Mouse (Mus musculus) C2C12 (cell line): ENCODE results near the gene Ppef1. TPM values are rescaled to one million over a fixed set of nuclear protein-coding genes. Genes with fewer than 3 reads are reported as not detected.

ENCODE experiments used
- H3K27me3 ChIP-seq: one replicate; pipeline ENCODE4 v1.6.1; 2011; ENCODE audit not compliant: control insufficient read depth, insufficient read depth, insufficient read length
- H3K36me3 ChIP-seq: one replicate; pipeline ENCODE4 v1.6.1; 2011; ENCODE audit not compliant: control insufficient read depth, insufficient read depth
- H3K4me3 ChIP-seq: one replicate; pipeline ENCODE4 v1.5.1; 2011; ENCODE audit warnings: mild to moderate bottlenecking, control low read depth; ENCODE audit not compliant: poor library complexity, insufficient read depth, severe bottlenecking
- H3K79me2 ChIP-seq: one replicate; pipeline ENCODE4 v1.6.1; 2011; ENCODE audit not compliant: control insufficient read depth, insufficient read depth
- H3K79me3 ChIP-seq: one replicate; pipeline ENCODE4 v1.6.1; 2011; ENCODE audit warnings: low read depth, control low read depth
- H3ac ChIP-seq: one replicate; pipeline ENCODE3; 2011; ENCODE audit warnings: low read depth; ENCODE audit not compliant: control insufficient read depth, insufficient read length
- CEBPB ChIP-seq: IDR thresholded peaks from one replicate; pipeline ENCODE4 v1.6.1; 2011; ENCODE audit warnings: low read depth, mild to moderate bottlenecking, control low read depth, moderate library complexity
- CTCF ChIP-seq: IDR thresholded peaks from one replicate; pipeline ENCODE4 v1.5.1; 2011; ENCODE audit not compliant: control insufficient read depth, insufficient read depth, insufficient read length
- FOSL1 ChIP-seq: IDR thresholded peaks from one replicate; pipeline ENCODE4 v1.8.0; 2011; ENCODE audit warnings: mild to moderate bottlenecking, low read length; ENCODE audit not compliant: poor library complexity, insufficient read depth, severe bottlenecking
- MAX ChIP-seq: IDR thresholded peaks from one replicate; pipeline ENCODE4 v1.6.1; 2011; ENCODE audit warnings: mild to moderate bottlenecking, control low read depth
- MYOD1 ChIP-seq: IDR thresholded peaks from one replicate; pipeline ENCODE4 v1.6.1; 2011; ENCODE audit warnings: low read depth; ENCODE audit not compliant: control insufficient read depth, insufficient read length
- MYOG ChIP-seq: IDR thresholded peaks from one replicate; pipeline ENCODE4 v1.6.1; 2011; ENCODE audit not compliant: control insufficient read depth, insufficient read length; ENCODE audit errors: extremely low read depth
- USF1 ChIP-seq: IDR thresholded peaks from one replicate; pipeline ENCODE4 v1.6.1; 2011; ENCODE audit warnings: low read depth, mild to moderate bottlenecking, control low read depth, moderate library complexity
- polyA plus RNA-seq: library from polyadenylated mRNA; unstranded; fragments of >200 nt; fragmentation: generic; extraction: Trizol; gene quantifications from one replicate; pipeline ENCODE4 v1.2.1, GENCODE M21; 2012; ENCODE audit warnings: missing spikeins

Gene Ppef1
- polyA plus RNA-seq, 1 experiment, result 0.19 TPM

DNA sequence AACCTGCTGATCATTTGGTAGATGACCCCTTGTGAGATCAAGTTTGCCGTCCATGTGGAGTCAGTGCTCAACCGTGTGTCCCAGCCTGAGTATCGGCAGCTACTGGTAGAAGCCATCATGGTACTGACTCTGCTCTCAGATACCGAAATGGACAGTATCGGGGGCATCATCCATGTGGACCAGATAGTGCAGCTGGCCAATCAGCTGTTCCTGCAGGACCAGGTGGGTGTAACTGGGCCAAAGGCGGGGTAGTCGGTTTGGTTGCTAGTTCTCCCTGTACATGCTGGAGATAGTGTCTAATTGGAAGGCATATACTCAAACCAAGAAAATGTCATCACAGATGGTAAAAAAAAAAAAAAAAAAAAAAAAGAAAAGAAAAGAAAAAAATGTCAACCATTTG, 145.4 kb downstream of the Ppef1 start:
- Histone ChIP-seq H3K4me3 (no peak overlapping the region), H3ac (no peak overlapping the region), H3K79me2 (no peaks in the 10 kb centered on the region), H3K27me3 (no peaks in the 10 kb centered on the region), H3K36me3 (no peaks in the 10 kb centered on the region), H3K79me3 (no peaks in the 10 kb centered on the region)
- TF ChIP-seq USF1, result no peak
- no peak for TF ChIP-seq MAX
- no peak for TF ChIP-seq CTCF
- TF ChIP-seq MYOD1, result no peak
- no peak for TF ChIP-seq MYOG
- TF ChIP-seq FOSL1, result no peak
- TF ChIP-seq CEBPB, result no peak

DNA sequence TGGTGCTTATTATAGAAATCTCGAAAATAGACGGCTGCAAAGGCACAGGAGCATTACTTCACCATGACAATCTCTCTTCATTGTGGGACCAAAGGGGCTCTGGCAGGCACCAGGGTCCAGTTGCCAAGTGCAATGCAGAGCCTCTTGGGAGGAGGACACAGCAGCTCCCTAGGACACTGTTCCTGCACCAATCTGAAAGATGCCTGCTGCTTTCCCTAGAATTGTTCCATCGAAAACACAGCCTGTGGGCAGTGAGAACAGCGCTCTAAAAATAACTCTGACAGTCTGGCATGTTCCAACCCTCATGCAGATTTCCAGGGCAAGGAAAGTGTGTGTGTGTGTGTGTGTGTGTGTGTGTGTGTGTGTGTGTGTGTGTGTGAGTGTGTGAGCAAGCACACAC, 147.0 kb downstream of the Ppef1 start:
- H3K36me3 ChIP-seq, result no peaks in the 10 kb centered on the region
- no peak overlapping the region for H3K4me3 ChIP-seq
- no peaks in the 10 kb centered on the region for H3K79me2 ChIP-seq
- no peak overlapping the region for H3ac ChIP-seq
- TF ChIP-seq MAX (no peak), CEBPB (no peak), MYOG (no peak), CTCF (no peak), USF1 (no peak), FOSL1 (no peak), MYOD1 (no peak)
- H3K79me3 ChIP-seq, result no peaks in the 10 kb centered on the region
- no peaks in the 10 kb centered on the region for H3K27me3 ChIP-seq

DNA sequence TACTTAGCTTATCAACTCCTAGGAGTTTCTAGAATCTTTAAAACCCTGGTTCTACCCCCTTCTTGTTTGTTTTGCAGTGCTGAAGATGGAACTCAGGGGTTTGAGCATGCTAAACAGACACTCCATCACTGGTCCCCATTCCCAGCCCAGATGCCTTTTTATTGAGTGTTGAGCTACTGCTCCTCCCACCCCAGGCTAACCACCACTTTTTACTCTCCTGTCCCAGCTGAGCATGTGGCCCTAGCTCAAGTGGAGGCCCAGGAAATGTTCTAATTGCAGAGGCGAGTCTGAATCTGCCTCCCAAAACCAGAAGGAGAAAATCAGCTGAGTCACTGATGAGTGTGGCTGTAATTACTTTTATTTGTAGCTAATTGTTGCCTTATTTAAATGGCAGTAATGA, 150.5 kb downstream of the Ppef1 start:
- Histone ChIP-seq H3K4me3 (no peak overlapping the region), H3K79me2 (no peaks in the 10 kb centered on the region), H3K79me3 (no peaks in the 10 kb centered on the region), H3ac (no peak overlapping the region), H3K27me3 (no peaks in the 10 kb centered on the region), H3K36me3 (no peaks in the 10 kb centered on the region)
- TF ChIP-seq MAX, result no peak
- TF ChIP-seq MYOD1, result no peak
- TF ChIP-seq MYOG, result no peak
- no peak for TF ChIP-seq FOSL1
- no peak for TF ChIP-seq CEBPB
- TF ChIP-seq USF1, result no peak
- TF ChIP-seq CTCF, result no peak

DNA sequence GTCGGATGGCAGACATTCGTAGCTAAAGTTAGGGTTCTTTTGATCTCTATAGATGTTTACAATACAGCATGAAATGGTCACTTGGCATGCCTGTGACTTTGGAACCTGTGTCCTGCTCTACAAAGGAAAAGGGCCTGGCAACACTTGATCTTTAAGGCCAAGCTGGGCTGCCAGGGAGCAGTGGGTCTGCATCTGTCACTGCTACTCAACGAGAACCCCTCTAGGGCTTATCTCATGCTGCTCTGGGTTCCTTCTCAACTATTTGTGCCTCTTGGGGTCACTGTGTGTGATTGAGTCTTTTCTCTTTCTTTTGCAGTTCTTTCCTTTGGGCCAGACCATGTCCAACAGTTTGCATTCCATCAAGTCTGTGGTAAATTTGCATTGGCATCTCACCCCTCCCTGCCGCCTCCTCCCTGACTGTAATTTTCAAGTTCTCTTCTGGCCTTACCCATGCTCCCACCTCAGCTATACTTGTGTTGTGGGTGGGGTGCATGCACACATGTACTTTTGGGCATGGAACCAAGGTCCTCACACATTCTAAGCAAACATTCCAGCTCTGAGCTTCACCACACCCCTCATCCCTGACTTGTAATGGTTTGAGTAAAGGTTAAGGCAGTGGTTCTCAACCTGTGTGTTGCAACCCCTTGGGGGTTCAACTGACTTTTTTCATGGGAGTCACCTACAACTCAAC, 151.3 kb downstream of the Ppef1 start:
- TF ChIP-seq MAX (no peak), CEBPB (no peak), USF1 (no peak), FOSL1 (no peak), MYOG (no peak)

DNA sequence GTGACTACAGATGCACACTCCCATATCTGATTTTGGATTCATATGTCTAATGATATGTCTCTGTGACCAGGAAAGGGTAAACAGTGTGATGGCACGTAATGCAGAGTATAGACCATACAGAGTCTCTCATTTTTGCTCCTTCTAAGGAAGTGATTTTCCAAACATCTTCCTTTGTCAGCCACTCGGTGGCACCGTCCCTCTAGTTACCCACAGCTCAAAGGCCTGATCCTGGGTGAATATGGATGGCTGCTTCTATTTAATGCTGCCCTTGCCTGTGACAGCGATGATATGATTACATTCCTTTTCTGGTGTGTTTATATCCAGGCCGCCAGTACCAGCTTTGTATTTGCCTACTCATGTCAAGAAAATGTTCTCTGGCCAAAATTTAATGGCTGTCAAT, 152.0 kb downstream of the Ppef1 start:
- no peak overlapping the region for H3ac ChIP-seq
- no peaks in the 10 kb centered on the region for H3K27me3 ChIP-seq
- H3K4me3 ChIP-seq, result no peak overlapping the region
- H3K79me3 ChIP-seq, result no peaks in the 10 kb centered on the region
- TF ChIP-seq FOSL1 (no peak), MYOG (no peak), MYOD1 (no peak), MAX (no peak), USF1 (no peak), CEBPB (no peak), CTCF (no peak)
- H3K36me3 ChIP-seq, result no peaks in the 10 kb centered on the region
- no peaks in the 10 kb centered on the region for H3K79me2 ChIP-seq

More for the DNA sequence above, 151.3 kb downstream of the Ppef1 start:
- H3K36me3 ChIP-seq, result no peaks in the 10 kb centered on the region
- no peak overlapping the region for H3K4me3 ChIP-seq
- no peaks in the 10 kb centered on the region for H3K27me3 ChIP-seq
- H3K79me2 ChIP-seq, result no peaks in the 10 kb centered on the region
- H3K79me3 ChIP-seq, result no peaks in the 10 kb centered on the region
- no peak overlapping the region for H3ac ChIP-seq

Other genes with a start within 250 kb of the Ppef1 start
- gene Phka2, start 233.6 kb downstream of the Ppef1 start, polyA plus RNA-seq, result 8.2 TPM
- not detected for gene Rs1, start 32.2 kb upstream of the Ppef1 start, polyA plus RNA-seq
- 0.01 TPM for gene Gja6, start 171.3 kb upstream of the Ppef1 start, polyA plus RNA-seq